Mouse (Mus musculus) heart, postnatal 0 days (tissue): Measurements from ENCODE around the gene Lama5. TPM values are rescaled to one million over a fixed set of nuclear protein-coding genes. Genes with fewer than 3 reads are reported as not detected.

ENCODE experiments used
- ATAC-seq: fragments of 200-750 bp; cut with Nextera tagmentation; 2 replicates; pipeline ENCODE4 v1.8.0; 2017; ENCODE audit warnings: low read depth, moderate number of reproducible peaks, moderate library complexity; ENCODE audit not compliant: insufficient read depth
- DNase-seq: peaks from one replicate; pipeline ENCODE4 v3.0.0-alpha.2; 2016; ENCODE audit warnings: low spot score
- H3K27ac ChIP-seq: fragments of 300-500 bp; sonication (generic); 2 replicates; pipeline ENCODE4 v1.5.1; 2014; ENCODE audit warnings: low read depth, mild to moderate bottlenecking
- H3K27me3 ChIP-seq: fragments of 300-500 bp; sonication (generic); 2 replicates; pipeline ENCODE4 v1.6.1; 2014; ENCODE audit warnings: low read length, mixed read lengths; ENCODE audit not compliant: control insufficient read depth, insufficient read depth
- H3K36me3 ChIP-seq: fragments of 300-500 bp; sonication (generic); replicated peaks from 2 replicates; pipeline ENCODE4 v1.6.1; 2014; ENCODE audit warnings: low read length, mixed read lengths; ENCODE audit not compliant: control insufficient read depth, insufficient read depth
- H3K4me1 ChIP-seq: fragments of 300-500 bp; sonication (generic); 2 replicates; pipeline ENCODE4 v1.6.1; 2014; ENCODE audit warnings: antibody characterized with exemption; ENCODE audit not compliant: control insufficient read depth, insufficient read depth
- H3K4me2 ChIP-seq: fragments of 300-500 bp; sonication (generic); 2 replicates; pipeline ENCODE4 v1.6.1; 2014; ENCODE audit warnings: low read depth, mild to moderate bottlenecking, low read length, moderate library complexity
- H3K4me3 ChIP-seq: fragments of 300-500 bp; sonication (generic); 2 replicates; pipeline ENCODE4 v1.5.1; 2014; ENCODE audit warnings: low read depth, low read length
- H3K9ac ChIP-seq: fragments of 300-500 bp; sonication (generic); replicated peaks from 2 replicates; pipeline ENCODE4 v1.6.1; 2014; ENCODE audit warnings: low read depth, low read length, mixed read lengths
- H3K9me3 ChIP-seq: fragments of 300-500 bp; sonication (generic); replicated peaks from 2 replicates; pipeline ENCODE4 v1.6.1; 2016; ENCODE audit warnings: low read length; ENCODE audit not compliant: control insufficient read depth
- CTCF ChIP-seq: IDR thresholded peaks from 2 replicates; pipeline ENCODE4 v1.5.1; 2016; ENCODE audit warnings: antibody characterized with exemption, control low read depth, low read depth
- EP300 ChIP-seq: IDR thresholded peaks from 2 replicates; pipeline ENCODE4 v1.6.1; 2016; ENCODE audit warnings: antibody characterized with exemption, low read depth
- WGBS: fragments of 180-500 bp; shearing (Covaris S2); extraction: QIAGEN DNeasy Blood & Tissue Kit; methylation state at CpG from one replicate; pipeline ENCODE4 v1.1.7; 2014; 5-methylcytosine and 5-hydroxymethylcytosine counted together
- polyA plus RNA-seq: library from polyadenylated mRNA; unstranded; fragments of >200 nt; fragmentation: Nextera tagmentation; extraction: Ambion mirVana; gene quantifications from 2 replicates; pipeline ENCODE4 v1.2.1, GENCODE M21; 2015
- total RNA-seq: library from RNA; depleted of rRNA; stranded (reverse); fragments of >200 nt; gene quantifications from 2 replicates; pipeline ENCODE4 v1.2.3, GENCODE M21; 2014; ENCODE audit warnings: low replicate concordance

The Lama5 gene
- total and polyA plus RNA-seq, 2 experiments from 2014 or later: 16.9 to 95.7 TPM

- H3K9me3 ChIP-seq: no peaks in the 10 kb centered on the region
- H3K4me1 ChIP-seq: no peaks in the 10 kb centered on the region
- no peak; the same call in 1 of the 2 replicates for ATAC-seq
- no peak for TF ChIP-seq CTCF
- no peak for TF ChIP-seq EP300
- peaks cover 48% of the 10 kb centered on the region for H3K36me3 ChIP-seq
- WGBS: 68% methylated on average over 10 of the region's 12 CpGs
- no peak overlapping the region for H3K4me2 ChIP-seq
- no peak for DNase-seq
- no peak overlapping the region for H3K4me3 ChIP-seq
- no peak overlapping the region for H3K9ac ChIP-seq
- no peaks in the 10 kb centered on the region for H3K27me3 ChIP-seq
- H3K27ac ChIP-seq: no peak overlapping the region
Observed at GRCm38 (mm10) chr2:180196610-180197322, 28.9 kb downstream of the Lama5 start.

GRCm38 (mm10) chr2:180187362-180187761, 38.3 kb downstream of the Lama5 start:
- no peaks in the 10 kb centered on the region for H3K4me1 ChIP-seq
- H3K27ac ChIP-seq: no peak overlapping the region
- H3K4me3 ChIP-seq: no peak overlapping the region
- H3K27me3 ChIP-seq: no peaks in the 10 kb centered on the region
- DNase-seq (no peak), ATAC-seq (no peak)
- no peaks in the 10 kb centered on the region for H3K9me3 ChIP-seq
- H3K4me2 ChIP-seq: no peak overlapping the region
- 89% methylated on average over 11 of the region's 11 CpGs for WGBS
- TF ChIP-seq EP300 (no peak), CTCF (no peak)
- peaks cover 45% of the 10 kb centered on the region for H3K36me3 ChIP-seq
- H3K9ac ChIP-seq: no peak overlapping the region

DNA sequence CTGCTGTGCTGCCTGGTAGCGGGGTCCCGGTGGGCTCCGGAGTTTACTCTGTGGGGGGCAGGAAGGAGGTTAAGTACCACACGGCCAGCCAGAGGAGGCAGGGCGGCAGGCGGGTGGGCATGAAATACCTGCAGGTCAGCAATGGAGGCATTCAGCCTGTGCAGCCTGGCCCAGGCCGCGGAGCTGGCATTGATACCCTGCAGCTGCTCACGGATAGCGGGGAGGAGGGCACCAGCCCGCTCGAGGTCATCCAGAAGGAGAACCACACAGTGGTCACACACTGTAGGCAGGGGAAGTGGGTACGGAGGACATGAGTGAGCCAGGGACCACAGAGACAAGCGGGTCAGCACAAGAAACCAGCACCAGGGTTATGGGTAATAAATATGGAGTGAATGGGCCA, 40.0 kb downstream of the Lama5 start:
- H3K27ac ChIP-seq: no peak overlapping the region

DNA sequence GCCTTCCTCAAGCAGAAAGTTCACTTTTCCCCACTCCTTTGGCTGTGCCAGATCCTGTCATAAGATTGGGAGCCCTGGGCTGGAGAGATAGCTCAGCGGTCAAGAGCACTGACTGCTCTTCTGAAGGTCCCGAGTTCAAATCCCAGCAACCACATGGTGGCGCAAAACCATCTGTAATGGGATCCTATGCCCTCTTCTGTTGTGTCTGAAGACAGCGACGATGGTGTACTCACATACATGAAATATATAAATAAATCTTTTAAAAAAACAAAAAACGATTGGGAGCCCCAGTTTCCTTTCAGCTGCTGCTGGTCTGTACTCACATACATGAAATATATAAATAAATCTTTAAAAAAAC, 40.9 kb downstream of the Lama5 start:
- no peak overlapping the region for H3K9ac ChIP-seq
- H3K4me2 ChIP-seq: no peak overlapping the region
- H3K27ac ChIP-seq: no peak overlapping the region
- peaks cover 38% of the 10 kb centered on the region for H3K36me3 ChIP-seq
- H3K9me3 ChIP-seq: no peaks in the 10 kb centered on the region
- WGBS: 77% methylated on average over 6 of the region's 6 CpGs
- TF ChIP-seq CTCF (no peak), EP300 (no peak)
- no peaks in the 10 kb centered on the region for H3K27me3 ChIP-seq
- H3K4me3 ChIP-seq: no peak overlapping the region
- ATAC-seq: no peak
- DNase-seq: no peak
- H3K4me1 ChIP-seq: no peaks in the 10 kb centered on the region

More for the DNA sequence above, 40.0 kb downstream of the Lama5 start:
- Histone ChIP-seq H3K9ac (no peak overlapping the region), H3K36me3 (peaks cover 39% of the 10 kb centered on the region), H3K27me3 (no peaks in the 10 kb centered on the region), H3K9me3 (no peaks in the 10 kb centered on the region), H3K4me3 (no peak overlapping the region), H3K4me1 (no peaks in the 10 kb centered on the region), H3K4me2 (no peak overlapping the region)
- WGBS: 89% methylated on average over 14 of the region's 14 CpGs
- no peak for ATAC-seq
- TF ChIP-seq CTCF: no peak
- TF ChIP-seq EP300: no peak
- DNase-seq: no peak

DNA sequence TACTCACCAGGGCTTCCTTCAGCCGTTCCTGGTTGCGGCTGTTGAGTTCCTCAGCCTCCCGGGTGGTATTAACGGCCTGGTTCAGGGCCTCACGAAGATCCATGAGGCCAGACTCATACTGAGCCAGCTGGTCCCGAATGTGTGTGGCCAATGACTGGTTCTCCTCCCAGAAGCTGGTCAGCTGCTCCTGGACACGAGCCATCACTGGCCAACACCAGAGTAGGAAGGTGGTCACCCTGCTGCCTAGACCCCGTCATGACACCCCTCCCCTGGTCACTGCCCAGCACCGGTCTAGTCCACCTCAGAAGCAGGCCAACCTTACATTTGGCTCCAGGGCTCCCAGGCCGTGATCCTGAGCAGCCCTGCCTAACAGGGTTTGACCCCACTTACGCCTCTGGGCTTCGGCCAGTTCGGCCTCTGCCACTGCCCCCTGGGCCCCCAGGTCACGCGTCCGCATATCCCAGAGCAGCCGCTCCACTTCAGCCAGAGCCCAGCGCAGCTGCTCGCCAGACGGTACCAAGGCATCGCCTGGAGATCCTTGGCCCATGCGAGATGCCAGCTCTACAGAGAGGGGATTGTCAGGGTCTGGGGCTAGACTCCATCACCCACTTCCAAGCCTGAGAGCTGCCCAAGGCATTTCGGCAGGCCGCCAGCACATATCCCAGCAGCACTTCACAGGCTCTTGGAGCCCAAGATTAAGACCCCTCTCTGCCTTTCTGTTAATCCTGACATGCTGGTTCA, 41.5 kb downstream of the Lama5 start:
- 85% methylated on average over 24 of the region's 24 CpGs for WGBS
- Histone ChIP-seq H3K4me2 (no peak overlapping the region), H3K9ac (no peak overlapping the region), H3K4me1 (no peaks in the 10 kb centered on the region), H3K4me3 (no peak overlapping the region), H3K27me3 (no peaks in the 10 kb centered on the region), H3K27ac (no peak overlapping the region), H3K9me3 (no peaks in the 10 kb centered on the region), H3K36me3 (peaks cover 42% of the 10 kb centered on the region)
- DNase-seq: no peak
- no peak for ATAC-seq
- TF ChIP-seq EP300: no peak
- TF ChIP-seq CTCF: no peak
